Mouse (Mus musculus): ENCODE measurements around the gene Fam169a.

- TF ChIP-seq CTCF (IDR thresholded peaks at IDR 0.05; ENCODE audit: insufficient read depth, low read depth, low read length) (no peak), POLR2A (IDR thresholded peaks at IDR 0.05; ENCODE audit: insufficient read depth, low read depth, low read length) (no peak)
Observed at GRCm38 (mm10) chr13:97178943-97179342, 111.9 kb downstream of the Fam169a start.
